Mouse (Mus musculus): ENCODE measurements at regions not wholly inside any gene's neighbourhood (a gene's known extent, or its start where the extent isn't known, plus 50 kb on each side); places are given as distances from the start of the nearest gene placed in this dataset.

GRCm38 (mm10) chr2:137705724-137706422 is 550.5 kb upstream of the Btbd3 start:
- DNase-seq (ENCODE audit: low spot score): no peak

GRCm38 (mm10) chr2:137704948-137705723 is 551.2 kb upstream of the Btbd3 start:
- DNase-seq (ENCODE audit: low spot score): no peak

DNA sequence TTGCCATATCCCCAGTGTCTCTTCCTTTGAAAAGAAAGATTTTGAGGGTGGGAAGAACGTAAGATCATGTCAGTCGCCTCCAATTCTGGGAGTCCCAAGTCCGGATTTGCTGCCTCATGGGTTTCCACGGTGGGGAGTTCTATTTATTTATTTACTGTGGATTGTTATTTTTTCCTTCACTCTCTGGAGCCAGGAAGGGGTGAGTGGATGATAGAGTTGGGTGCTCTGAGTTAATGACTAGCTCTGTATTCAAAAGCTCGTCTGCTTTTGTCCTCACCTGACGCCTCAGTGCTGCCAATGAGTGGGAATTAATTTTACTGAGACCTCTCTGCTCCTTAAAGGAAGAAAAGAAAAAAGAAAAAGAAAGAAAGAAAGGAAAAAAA is 551.8 kb upstream of the Btbd3 start:
- no peak for DNase-seq (ENCODE audit: low spot score)

DNA sequence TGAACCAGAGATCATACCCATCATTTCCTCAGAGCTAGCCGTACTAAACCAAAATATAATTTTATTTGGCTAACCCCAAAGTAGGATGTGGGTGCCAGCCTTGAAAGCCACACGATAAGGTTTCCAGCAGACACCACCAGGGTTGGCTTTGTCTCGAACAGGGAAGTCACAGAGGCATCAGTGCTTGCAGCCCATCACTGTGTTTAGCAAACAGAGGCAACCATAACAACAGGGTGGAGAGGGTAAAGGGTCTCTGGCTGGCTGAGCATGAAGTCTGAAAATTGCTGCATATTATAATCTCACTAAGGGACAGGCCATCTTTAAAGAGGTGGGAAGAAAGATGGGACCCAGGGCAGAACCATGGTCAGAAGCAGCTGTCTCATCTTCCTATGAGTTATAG is 552.3 kb upstream of the Btbd3 start:
- no peak for DNase-seq (ENCODE audit: low spot score)

- no peak for DNase-seq (ENCODE audit: low spot score)
Measured at GRCm38 (mm10) chr2:137695885-137696284, 560.5 kb upstream of the Btbd3 start.

DNA sequence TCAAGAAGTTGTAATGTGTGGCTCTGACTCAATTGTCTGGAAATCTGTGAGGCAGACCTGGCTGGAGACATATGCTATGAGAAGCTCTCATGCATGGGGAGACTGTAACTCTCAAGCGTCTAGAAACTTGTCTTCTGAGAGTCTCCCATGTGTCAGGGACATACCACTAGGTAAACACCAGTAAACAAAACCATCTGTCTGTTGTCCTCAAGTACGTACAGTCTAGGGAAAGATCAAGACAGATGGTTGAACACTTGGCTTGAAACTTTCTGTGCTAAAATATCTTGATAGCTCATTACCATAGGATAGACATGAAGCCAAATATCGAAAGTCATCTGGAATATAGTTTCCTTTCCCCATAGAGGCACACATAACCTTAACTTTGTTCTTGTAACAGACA is 562.3 kb upstream of the Btbd3 start:
- DNase-seq (ENCODE audit: low spot score): no peak

DNA sequence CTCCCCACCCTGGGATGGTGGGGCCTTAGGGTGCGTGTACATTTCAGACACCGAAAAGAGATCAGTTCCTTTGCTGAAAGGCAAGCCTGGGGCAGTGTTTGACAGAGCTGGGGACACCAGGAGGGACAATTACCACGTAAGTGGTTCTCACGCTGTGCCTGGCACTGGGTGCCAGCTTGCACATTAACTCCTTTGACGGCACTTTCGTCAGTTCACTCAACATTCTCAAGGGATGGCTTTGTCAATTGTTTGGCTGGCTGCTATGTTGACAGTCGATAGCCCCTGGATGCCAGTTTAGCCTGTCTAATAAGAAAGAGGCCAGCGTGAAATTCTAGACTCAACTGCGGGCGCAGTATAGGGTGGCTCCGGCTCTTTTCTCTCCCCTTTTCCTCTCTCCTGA is 569.2 kb upstream of the Btbd3 start:
- no peak for DNase-seq (ENCODE audit: low spot score)

GRCm38 (mm10) chr2:137686735-137687134 is 569.6 kb upstream of the Btbd3 start:
- no peak for DNase-seq (ENCODE audit: low spot score)

GRCm38 (mm10) chr2:137681762-137682161 is 565.3 kb upstream of the Jag1 start:
- no peak for DNase-seq (ENCODE audit: low spot score)

- no peak for DNase-seq (ENCODE audit: low spot score)
Measured at GRCm38 (mm10) chr2:137663171-137663570, 546.7 kb upstream of the Jag1 start.

DNA sequence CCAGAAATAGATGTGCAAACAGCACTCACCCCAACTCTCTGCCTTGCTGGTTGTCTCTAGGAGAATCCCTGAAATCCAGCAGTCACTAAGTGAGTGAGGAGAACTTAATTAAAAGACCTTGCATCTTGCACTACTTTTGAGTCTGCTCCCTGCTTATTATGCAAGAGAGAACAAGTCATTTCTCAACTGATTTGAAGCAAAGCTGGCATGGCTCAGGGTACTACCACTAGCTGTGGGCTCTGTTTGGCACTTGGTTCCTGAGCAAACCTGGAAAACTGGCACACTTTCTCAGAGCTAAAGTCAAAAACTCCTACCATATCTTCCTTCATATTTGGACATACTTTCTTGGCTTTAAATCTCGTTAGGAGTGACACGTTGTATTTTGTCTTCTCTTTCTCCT is 545.8 kb upstream of the Jag1 start:
- no peak for DNase-seq (ENCODE audit: low spot score)

- no peak for DNase-seq (ENCODE audit: low spot score)
Measured at GRCm38 (mm10) chr2:137660449-137660848, 544.0 kb upstream of the Jag1 start.

- DNase-seq (ENCODE audit: low spot score): no peak
Measured at GRCm38 (mm10) chr2:137654296-137654695, 537.9 kb upstream of the Jag1 start.

DNA sequence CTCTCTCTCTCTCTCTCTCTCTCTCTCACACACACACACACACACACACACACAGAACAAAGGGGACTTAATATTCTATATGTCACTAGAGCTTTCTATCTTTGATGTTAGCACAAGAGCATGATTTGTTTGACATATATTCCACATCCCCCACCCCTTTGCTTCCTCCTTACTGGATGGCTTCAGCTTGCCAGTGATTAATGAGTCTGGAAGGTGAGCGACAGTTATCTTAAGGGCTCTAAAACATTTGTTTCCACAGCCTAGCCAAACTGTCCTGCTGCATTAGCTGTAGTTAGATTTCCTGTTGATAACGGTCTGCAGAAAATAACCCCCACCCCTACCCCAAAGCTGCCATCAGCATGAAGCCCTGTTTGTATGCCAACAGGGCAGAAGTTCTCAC is 527.7 kb upstream of the Jag1 start:
- no peak for DNase-seq (ENCODE audit: low spot score)

- DNase-seq (ENCODE audit: low spot score): no peak
Measured at GRCm38 (mm10) chr2:137643269-137644055, 527.0 kb upstream of the Jag1 start.

GRCm38 (mm10) chr2:137635019-137635621 is 518.7 kb upstream of the Jag1 start:
- no peak for DNase-seq (ENCODE audit: low spot score)

- DNase-seq (ENCODE audit: low spot score): no peak
Measured at GRCm38 (mm10) chr2:137616637-137617036, 500.2 kb upstream of the Jag1 start.

DNA sequence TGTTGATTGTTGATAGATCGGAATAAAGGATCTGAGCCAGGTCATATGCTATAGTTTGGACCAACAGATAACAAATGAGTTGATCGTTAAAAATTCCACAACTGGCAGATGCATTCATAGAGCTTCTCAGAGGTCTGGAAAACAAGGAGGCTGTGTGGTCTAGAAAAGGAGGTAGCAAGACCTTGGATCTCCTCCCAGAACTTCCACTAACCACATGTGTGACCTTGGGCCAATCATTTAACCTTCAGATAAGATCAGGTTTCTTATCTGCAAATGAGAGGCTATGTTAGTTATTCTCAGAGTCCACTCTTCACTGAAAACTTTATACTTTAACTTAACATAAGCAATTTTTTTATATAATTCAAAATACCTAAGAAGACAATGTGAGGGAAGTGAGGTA is 497.3 kb upstream of the Jag1 start:
- no peak for DNase-seq (ENCODE audit: low spot score)

DNA sequence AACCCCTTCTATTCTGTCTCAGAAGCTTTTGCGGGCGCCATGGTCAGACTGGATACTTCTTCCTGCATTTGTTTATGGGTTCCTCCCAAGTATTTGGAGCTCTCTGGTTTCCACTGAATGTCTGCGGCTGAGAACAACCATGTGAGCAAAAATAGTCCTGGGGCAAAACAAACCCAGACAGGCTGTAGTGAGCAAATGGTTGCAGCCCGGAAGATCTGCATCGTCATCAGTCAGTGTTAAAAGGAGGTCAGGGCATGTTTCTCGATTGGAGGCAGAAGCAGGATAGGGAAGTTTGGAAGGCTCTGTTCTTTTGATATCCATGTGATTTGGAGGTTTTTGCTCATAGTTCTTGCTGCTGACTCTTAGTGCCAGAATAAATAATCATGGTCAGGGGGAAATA is 492.1 kb upstream of the Jag1 start:
- no peak for DNase-seq (ENCODE audit: low spot score)

- no peak for DNase-seq (ENCODE audit: low spot score)
Measured at GRCm38 (mm10) chr2:137598136-137598535, 481.7 kb upstream of the Jag1 start.

DNA sequence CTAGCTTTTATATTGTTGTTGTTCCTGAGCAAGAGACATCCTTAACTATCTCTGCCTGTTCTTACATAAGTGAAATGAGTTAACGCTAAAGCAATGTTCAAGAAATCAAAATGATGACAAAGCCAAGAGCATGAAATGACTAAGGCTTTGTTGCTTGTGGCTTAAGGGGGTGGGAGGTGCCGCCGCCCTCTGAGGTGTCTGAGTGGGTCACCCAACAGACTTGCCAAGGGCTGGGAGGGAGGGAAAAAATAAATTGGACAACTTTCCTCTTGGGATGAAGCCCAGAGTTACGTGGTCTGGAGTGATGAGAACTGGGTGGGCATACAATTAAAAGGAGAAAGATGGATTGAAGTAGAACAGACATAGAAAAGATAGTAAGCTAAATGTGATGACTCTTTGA is 478.1 kb upstream of the Jag1 start:
- no peak for DNase-seq (ENCODE audit: low spot score)

- peak; percentile 29 for DNase-seq (ENCODE audit: low spot score)
Measured at GRCm38 (mm10) chr2:137591551-137591950, 475.1 kb upstream of the Jag1 start.

DNA sequence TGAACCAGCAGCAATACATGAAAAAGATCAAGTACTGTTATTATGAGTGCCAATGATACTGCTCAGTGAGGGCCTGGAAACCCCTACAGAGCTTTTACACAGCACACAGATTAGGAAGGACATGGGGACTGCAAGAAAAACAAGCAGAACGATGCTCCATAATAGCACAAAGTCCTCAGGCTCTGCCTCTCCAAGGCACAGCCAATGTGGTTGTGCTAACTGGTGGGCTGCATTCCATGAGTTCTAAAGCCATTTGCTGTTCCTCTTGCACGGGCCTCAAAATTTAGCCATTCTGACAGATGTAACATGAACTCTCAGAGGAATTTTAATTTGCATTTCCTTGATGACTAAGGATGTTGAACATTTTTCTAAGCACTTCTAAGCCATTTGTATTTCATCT is 465.0 kb upstream of the Jag1 start:
- no peak for DNase-seq (ENCODE audit: low spot score)
